Mouse (Mus musculus) bone marrow, adult 2 months (tissue): ENCODE results near the gene Actb. TPM values are rescaled to one million over a fixed set of nuclear protein-coding genes. Genes with fewer than 3 reads are reported as not detected.

ENCODE experiments used
- H3K27ac ChIP-seq: fragments of 200-500 bp; 2 replicates; pipeline ENCODE4 v1.5.1; 2012; ENCODE audit warnings: low read depth, mild to moderate bottlenecking, control low read depth, inconsistent platforms, low read length; ENCODE audit not compliant: control insufficient read depth, poor library complexity, insufficient read depth
- H3K4me1 ChIP-seq: fragments of 200-500 bp; 2 replicates; pipeline ENCODE4 v1.6.1; 2011; ENCODE audit warnings: low read length; ENCODE audit not compliant: control insufficient read depth, insufficient read depth
- H3K4me3 ChIP-seq: fragments of 200-500 bp; replicated peaks from 2 replicates; pipeline ENCODE3; 2011; ENCODE audit warnings: mild to moderate bottlenecking, low read depth, low read length, control low read depth; ENCODE audit not compliant: control insufficient read depth
- CTCF ChIP-seq: fragments of 200-500 bp; IDR thresholded peaks from 2 replicates; pipeline ENCODE4 v1.5.1; 2011; ENCODE audit warnings: low read length, control low read depth; ENCODE audit not compliant: control insufficient read depth, insufficient read depth
- POLR2A ChIP-seq: fragments of 200-500 bp; IDR thresholded peaks from 2 replicates; pipeline ENCODE4 v1.6.1; 2011; ENCODE audit warnings: low read depth, mild to moderate bottlenecking, control low read depth, low read length, borderline replicate concordance; ENCODE audit not compliant: control insufficient read depth
- WGBS: fragments of 180-500 bp; shearing (Covaris S2); methylation state at CpG from one replicate; pipeline ENCODE4 v1.1.7; 2018; 5-methylcytosine and 5-hydroxymethylcytosine counted together
- polyA plus RNA-seq: library from polyadenylated mRNA; stranded (reverse); fragments of >200 nt; gene quantifications from 2 replicates; pipeline ENCODE4 v1.2.4, GENCODE M21; 2011; ENCODE audit warnings: low replicate concordance; ENCODE audit not compliant: missing spikeins, insufficient read depth, insufficient read length

Actb gene
- polyA plus RNA-seq, 1 experiment: 7,097 TPM

DNA sequence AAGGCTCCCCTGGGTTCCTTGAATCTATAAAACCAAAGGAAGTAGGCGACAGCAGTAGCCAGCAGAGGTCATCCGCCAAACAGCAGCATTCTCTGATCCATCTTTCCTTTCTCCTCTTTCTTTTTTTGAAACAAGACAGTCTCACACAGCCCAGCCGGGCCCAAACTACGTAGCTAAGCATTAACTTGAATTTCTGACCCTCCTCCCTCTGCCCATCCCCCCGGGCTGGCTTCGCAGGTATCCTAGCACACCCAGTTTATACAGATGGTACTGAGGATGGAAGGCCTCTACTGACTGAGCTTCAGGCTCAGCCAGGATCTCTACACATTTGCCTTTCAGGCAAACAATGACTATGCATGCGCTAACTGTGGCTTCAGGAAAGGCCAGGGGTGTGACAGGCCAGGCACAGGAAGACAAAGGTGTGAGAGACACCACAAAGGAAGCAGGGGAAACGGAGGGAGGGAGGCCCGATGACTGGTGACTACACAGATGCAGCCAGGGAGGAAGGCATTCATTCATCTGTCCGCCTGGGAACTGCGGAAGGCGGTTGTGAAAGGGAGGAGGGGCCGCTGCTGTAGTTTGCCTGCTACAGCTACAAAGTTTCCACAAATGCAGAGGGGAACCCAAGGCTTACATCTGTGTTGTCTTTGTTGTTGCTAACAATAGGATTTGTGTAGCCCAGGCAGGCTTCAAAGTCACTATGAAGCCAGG lies 25.6 kb downstream of the Actb start:
- Histone ChIP-seq H3K27ac (peak overlapping the region; percentile 20; the same call in 1 of the 2 replicates), H3K4me1 (peaks cover 6% of the 10 kb centered on the region), H3K4me3 (no peak overlapping the region)
- TF ChIP-seq POLR2A: no peak
- no peak for TF ChIP-seq CTCF
- 18% methylated on average over 13 of the region's 13 CpGs for WGBS

DNA sequence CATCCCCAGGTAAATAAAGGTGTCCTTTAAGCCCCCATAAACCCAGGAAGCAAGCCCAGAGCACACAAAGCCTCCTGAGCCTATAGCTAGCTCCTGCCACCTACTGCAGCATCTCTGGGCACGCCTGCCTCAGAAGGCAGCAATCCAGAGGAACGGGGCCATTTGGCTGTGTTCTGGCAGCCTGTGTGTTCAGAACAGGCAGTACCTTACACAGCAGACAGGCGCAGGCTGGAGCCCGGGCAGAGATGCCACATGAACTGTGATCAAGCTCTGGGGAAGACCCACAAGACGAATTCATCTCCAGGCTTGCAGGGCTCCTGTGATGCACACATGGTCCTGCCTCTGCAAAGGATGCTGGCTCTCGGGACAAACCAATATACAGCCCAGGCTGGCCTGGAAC lies 26.3 kb downstream of the Actb start:
- no peak for TF ChIP-seq CTCF
- TF ChIP-seq POLR2A: no peak
- 80% methylated on average over 6 of the region's 6 CpGs for WGBS
- Histone ChIP-seq H3K4me3 (no peak overlapping the region), H3K27ac (no peak overlapping the region), H3K4me1 (peaks cover 6% of the 10 kb centered on the region)

DNA sequence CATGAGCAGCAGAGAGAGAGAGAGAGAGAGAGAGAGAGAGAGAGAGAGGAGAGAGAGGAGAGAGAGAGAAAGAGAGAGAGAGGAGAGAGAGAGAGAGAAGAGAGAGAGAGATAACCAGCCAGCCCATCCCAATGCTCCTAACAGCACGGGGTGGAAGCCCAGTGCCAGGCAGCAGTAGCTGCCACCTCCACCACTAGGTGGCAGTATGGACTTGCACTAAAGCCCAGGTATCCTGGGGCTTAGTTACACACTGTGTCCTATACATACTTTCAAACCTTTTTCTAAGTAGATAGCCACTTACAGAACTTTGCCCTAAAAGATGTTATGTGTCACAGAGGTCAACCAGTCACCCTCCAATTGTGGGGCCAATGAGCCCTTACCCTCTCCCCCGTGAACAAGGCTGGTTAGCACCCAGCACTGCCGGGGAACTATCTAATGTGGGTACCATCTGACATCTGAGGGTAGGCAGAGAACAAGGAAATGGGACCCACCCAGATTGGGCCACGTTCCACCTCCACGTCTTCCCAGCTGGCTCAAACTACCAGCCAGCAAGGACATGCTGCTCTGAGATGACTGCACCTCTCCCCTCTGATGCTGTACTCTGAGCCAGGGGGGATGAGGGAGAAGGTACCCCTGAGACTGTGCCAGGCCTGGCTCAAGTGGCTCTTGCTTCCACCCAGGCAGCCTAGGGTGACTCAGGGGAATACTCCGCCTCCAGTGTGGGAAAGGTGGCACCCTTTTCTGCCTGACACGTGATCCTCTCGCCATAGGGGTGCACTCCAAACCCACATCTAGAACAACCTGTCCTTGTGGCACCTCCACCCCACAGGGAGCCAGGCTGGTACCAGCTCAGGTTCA lies 27.0 kb downstream of the Actb start:
- Histone ChIP-seq H3K4me3 (no peak overlapping the region), H3K27ac (no peak overlapping the region), H3K4me1 (peaks cover 6% of the 10 kb centered on the region)
- 41% methylated on average over 8 of the region's 8 CpGs for WGBS
- TF ChIP-seq CTCF (peak; percentile 98), POLR2A (no peak)

DNA sequence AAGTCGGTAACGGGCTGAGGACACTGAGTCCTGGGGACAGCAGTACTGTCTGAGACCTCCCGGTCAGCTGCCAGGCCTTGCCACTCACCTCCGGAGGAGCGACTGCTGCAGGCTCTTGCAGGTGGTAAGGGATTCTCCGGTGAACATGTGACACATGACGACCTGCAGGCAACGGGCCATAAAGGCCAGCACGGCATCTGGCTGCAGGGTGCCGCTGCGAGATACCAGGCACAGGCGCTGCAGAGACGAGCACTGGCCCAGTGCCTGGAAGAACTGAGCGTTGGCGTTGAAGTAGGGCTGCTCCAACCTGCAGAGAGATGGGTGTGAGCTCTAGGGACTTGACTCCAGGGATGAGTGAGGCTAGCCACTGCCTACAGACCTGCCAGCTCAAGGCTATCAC lies 28.0 kb downstream of the Actb start:
- H3K4me3 ChIP-seq: no peak overlapping the region
- TF ChIP-seq POLR2A (no peak), CTCF (no peak)
- no peak overlapping the region for H3K27ac ChIP-seq
- WGBS: 78% methylated on average over 15 of the region's 15 CpGs
- peaks cover 6% of the 10 kb centered on the region for H3K4me1 ChIP-seq

DNA sequence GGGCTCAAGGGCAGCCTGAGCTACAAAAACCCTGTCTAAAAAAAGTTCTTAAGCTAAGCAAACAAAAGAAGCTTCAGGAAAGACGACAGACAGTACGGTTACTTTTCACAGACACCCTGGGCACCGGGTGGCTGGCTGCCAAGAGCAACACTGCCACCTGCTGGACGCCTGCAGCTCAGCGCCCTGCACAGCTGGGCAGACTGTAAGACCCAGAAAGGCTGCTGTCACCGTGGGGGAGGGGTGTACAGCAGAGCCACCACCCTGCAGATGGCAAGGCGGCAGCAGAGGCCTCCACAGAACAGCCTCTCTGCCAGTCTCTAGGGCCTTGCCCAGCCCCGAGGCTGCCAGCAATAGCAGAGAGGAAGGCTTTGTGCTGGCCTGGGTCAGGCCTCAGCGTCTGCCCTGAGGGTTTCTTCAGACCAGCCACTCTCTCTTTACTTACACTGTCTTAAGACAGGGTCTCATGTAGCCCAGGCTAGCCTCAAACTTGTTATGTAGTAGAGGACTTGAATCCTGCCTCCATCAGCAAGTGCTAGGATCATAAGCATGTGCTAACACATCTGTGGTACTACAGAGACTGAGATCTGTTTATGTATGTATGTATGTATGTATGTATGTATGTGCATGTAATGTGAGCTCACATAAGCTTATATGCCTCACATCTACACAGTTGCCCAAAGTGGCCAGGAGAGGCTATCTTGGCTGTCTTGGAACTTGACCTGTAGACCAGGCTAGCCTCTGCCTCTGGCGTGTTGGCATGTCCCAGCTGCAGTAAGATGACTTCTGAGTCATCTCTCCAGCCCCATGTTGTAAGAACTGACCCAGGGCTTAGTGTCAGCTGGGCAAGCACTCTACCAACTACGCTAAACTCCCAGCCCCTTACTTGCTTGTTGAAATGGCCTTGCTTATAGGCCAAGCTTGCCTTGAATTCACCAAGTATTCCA lies 28.9 kb downstream of the Actb start:
- no peak for TF ChIP-seq POLR2A
- TF ChIP-seq CTCF: peak; percentile 98
- Histone ChIP-seq H3K4me1 (peaks cover 6% of the 10 kb centered on the region), H3K4me3 (no peak overlapping the region), H3K27ac (no peak overlapping the region)
- WGBS: 26% methylated on average over 11 of the region's 11 CpGs

DNA sequence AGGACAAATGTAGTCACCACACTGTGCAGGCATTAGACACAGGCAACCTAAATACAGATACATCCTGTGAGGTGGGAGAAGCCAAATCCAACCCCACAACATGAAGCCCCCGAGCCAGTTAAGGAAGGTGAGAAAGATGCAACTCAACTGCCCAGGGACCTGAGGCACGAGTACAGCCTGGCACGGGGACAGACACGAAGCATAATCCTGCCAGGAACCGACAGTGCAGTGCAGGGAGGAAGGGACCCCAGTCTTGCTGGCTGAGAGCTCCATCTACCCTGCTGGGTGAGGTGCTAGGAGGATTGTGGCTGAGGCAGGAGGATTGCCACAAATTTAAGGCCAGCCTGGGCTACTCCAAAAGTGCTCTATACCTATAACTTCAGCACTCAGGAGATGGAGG lies 29.7 kb downstream of the Actb start:
- WGBS: 84% methylated on average over 5 of the region's 5 CpGs

DNA sequence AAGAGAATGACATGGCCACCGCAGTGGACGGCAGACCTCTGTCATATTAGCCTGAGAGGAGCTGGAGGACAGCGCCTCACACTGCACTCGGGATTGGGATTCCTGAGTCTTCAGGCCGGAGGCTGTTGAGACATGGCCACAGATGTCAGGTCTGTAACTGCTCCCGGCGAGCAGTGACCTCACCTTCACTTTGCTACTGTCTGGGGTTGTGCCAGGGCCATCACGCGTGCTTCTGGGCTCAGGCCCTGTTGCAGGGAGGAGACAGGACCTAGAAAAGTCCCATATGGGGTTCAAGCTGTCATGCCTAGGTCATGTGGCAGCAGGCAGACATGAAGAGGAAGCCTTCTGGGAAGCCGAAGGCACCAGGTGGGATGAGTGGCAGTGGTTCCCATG lies 31.0 kb downstream of the Actb start:
- Histone ChIP-seq H3K4me1 (no peaks in the 10 kb centered on the region; the same call in 1 of the 2 replicates), H3K27ac (no peak overlapping the region), H3K4me3 (no peak overlapping the region)
- TF ChIP-seq CTCF (no peak), POLR2A (no peak)
- 93% methylated on average over 10 of the region's 10 CpGs for WGBS

More for the DNA sequence above, 29.7 kb downstream of the Actb start:
- Histone ChIP-seq H3K27ac (no peak overlapping the region), H3K4me1 (peaks cover 6% of the 10 kb centered on the region), H3K4me3 (no peak overlapping the region)
- TF ChIP-seq CTCF (peak; percentile 4; the same call in 1 of the 2 replicates), POLR2A (no peak)
